Mouse (Mus musculus) T-helper 1 cell (primary cell): ENCODE data around the gene Akip1.

Source experiments
- in situ Hi-C: fragments of 300-600 bp; cut with MboI, MseI; formaldehyde crosslinking; loops from one replicate; pipeline ENCODE4 v1.15.1; 2025; ENCODE audit warnings: high pct_unique_total_duplicates

Akip1 gene

GRCm38 (mm10) chr7:109707023-109707785 is 3.7 kb downstream of the Akip1 start:
- in situ Hi-C loops = no loop called here

GRCm38 (mm10) chr7:109708961-109709382 is 5.5 kb downstream of the Akip1 start:
- in situ Hi-C loops = no loop called here

- in situ Hi-C loops = no loop called here
Observed at GRCm38 (mm10) chr7:109710069-109710468, 6.6 kb downstream of the Akip1 start.

- in situ Hi-C loops = no loop called here
Observed at GRCm38 (mm10) chr7:109712198-109712597, 8.7 kb downstream of the Akip1 start.

GRCm38 (mm10) chr7:109713434-109713982 is 10.0 kb downstream of the Akip1 start:
- in situ Hi-C loops = no loop called here

- in situ Hi-C loops = no loop called here
Observed at GRCm38 (mm10) chr7:109719286-109719685, 15.8 kb downstream of the Akip1 start.

GRCm38 (mm10) chr7:109722618-109723017 is 19.1 kb downstream of the Akip1 start:
- in situ Hi-C loops = no loop called here

GRCm38 (mm10) chr7:109723114-109723513 is 19.6 kb downstream of the Akip1 start:
- in situ Hi-C loops = no loop called here

- in situ Hi-C loops = no loop called here
Observed at GRCm38 (mm10) chr7:109723697-109724096, 20.2 kb downstream of the Akip1 start, which contains the start of gene BC051019. Gene BC051019 (minus strand): TSS chr7:109723850.

GRCm38 (mm10) chr7:109731626-109732025 is 28.1 kb downstream of the Akip1 start, which contains the start of gene Ascl3:
Gene Ascl3 (minus strand): TSS chr7:109731726.
- in situ Hi-C loops = no loop called here

- in situ Hi-C loops = no loop called here
Observed at GRCm38 (mm10) chr7:109734806-109735205, 31.3 kb downstream of the Akip1 start.

GRCm38 (mm10) chr7:109739822-109740370 is 36.4 kb downstream of the Akip1 start:
- in situ Hi-C loops = no loop called here

GRCm38 (mm10) chr7:109741060-109741459 is 37.6 kb downstream of the Akip1 start:
- in situ Hi-C loops = no loop called here

GRCm38 (mm10) chr7:109741703-109742102 is 38.2 kb downstream of the Akip1 start:
- in situ Hi-C loops = no loop called here

GRCm38 (mm10) chr7:109747747-109748146 is 44.3 kb downstream of the Akip1 start:
- in situ Hi-C loops = no loop called here

- in situ Hi-C loops = no loop called here
Observed at GRCm38 (mm10) chr7:109751427-109752007, 48.0 kb downstream of the Akip1 start.

GRCm38 (mm10) chr7:109752008-109752925 is 48.8 kb downstream of the Akip1 start, which contains the start of gene Tmem9b:
Gene Tmem9b (minus strand): TSS chr7:109752875.
- in situ Hi-C loops = no loop called here

- in situ Hi-C loops = no loop called here
Observed at GRCm38 (mm10) chr7:109754034-109754433, 50.5 kb downstream of the Akip1 start.

GRCm38 (mm10) chr7:109756291-109756690 is 52.8 kb downstream of the Akip1 start:
- in situ Hi-C loops = no loop called here
